Mouse (Mus musculus) left cerebral cortex, postnatal 36 days (tissue): Measurements from ENCODE around the gene Snap91. TPM values are rescaled to one million over a fixed set of nuclear protein-coding genes. Genes with fewer than 3 reads are reported as not detected.

Experiments used
- DNase-seq, 2 experiments: peaks; one replicate each; pipeline ENCODE4 v3.0.0; 2021 to 2022; ENCODE audit warnings: low spot score in 2 of 2, mixed read lengths in 1 of 2
- intact Hi-C: fragments of 180-260 bp; cut with DNase I; formaldehyde crosslinking; loops from one replicate; pipeline ENCODE4 v1.15.1; 2025
- total RNA-seq, 2 experiments: library from RNA; stranded (reverse); gene quantifications; 2 replicates each; pipeline ENCODE4 v1.2.3; 2021

Gene Snap91
- total RNA-seq, 2 experiments from 2014 or later, result 376 to 425 TPM

- no peak for DNase-seq
- intact Hi-C loops, result no loop called here
Observed at GRCm38 (mm10) chr9:86720227-86720626, 160.2 kb downstream of the Snap91 start.

- no peak for DNase-seq
- intact Hi-C loops, result no loop called here
Observed at GRCm38 (mm10) chr9:86717119-86717518, 163.3 kb downstream of the Snap91 start.

- no peak for DNase-seq
- intact Hi-C loops, result no loop called here
Observed at GRCm38 (mm10) chr9:86716540-86716939, 163.9 kb downstream of the Snap91 start.

Other genes with a start within 250 kb of the Snap91 start
- 10 to 100 TPM; 46.3 to 57.0 TPM for gene Me1, start 184.7 kb downstream of the Snap91 start, total RNA-seq
- gene Prss35, start 137.0 kb downstream of the Snap91 start, total RNA-seq, result 1 to 10 TPM; 2.3 to 3.6 TPM
- 1 to 10 TPM; 9.0 TPM for gene Ripply2, start 134.9 kb upstream of the Snap91 start, total RNA-seq
- gene Cyb5r4, start 141.4 kb upstream of the Snap91 start, total RNA-seq, result 10 to 100 TPM; 35.0 to 43.2 TPM